Mouse (Mus musculus) lung, postnatal 0 days (tissue): ENCODE data around the gene Rab11fip5.

Experiments
- CTCF ChIP-seq: IDR thresholded peaks from 2 replicates; pipeline ENCODE4 v1.5.1; 2016; ENCODE audit warnings: antibody characterized with exemption, mild to moderate bottlenecking
- EP300 ChIP-seq: IDR thresholded peaks from 2 replicates; pipeline ENCODE4 v1.6.1; 2016; ENCODE audit warnings: antibody characterized with exemption, mild to moderate bottlenecking, control low read depth

DNA sequence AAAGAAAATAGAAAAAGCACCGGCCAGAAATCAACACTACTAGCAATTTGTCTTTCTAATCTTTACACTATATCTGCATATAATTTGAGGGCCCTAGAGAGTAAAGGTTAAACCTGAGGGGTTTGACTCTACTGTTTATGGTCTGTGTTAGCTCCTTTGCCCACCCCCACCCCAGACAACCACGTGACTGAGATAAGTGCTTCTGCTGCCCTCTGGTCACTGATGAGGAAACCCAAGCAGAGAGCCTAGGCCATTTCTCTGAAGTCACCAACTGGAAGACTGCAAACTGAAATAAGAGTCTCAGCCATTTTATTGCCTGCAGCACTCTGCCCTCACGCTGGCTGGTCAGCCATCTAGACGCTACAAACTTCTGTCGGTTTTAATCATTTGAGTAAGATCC is 3.4 kb upstream of the Rab11fip5 start:
- TF ChIP-seq CTCF: no peak
- TF ChIP-seq EP300: no peak
